Mouse (Mus musculus): ENCODE measurements around the gene Cavin4. TPM values are rescaled to one million over a fixed set of nuclear protein-coding genes. Genes with fewer than 3 reads are reported as not detected.
"Not testable (repeated sequence)": the region's sequence is repeated elsewhere in the genome, so short reads cannot be mapped to it uniquely, and the experiment has no call there.

Cavin4 gene
- polyA plus RNA-seq, 1 experiment from 2014 or later, result 0.05 TPM

GRCm38 (mm10) chr4:48677276-48677675, 14.0 kb downstream of the Cavin4 start:
- ATAC-seq, result no peak
- Histone ChIP-seq H3K9me3 (ENCODE audit: low read length) (no peaks in the 10 kb centered on the region), H3K27me3 (ENCODE audit: insufficient read depth, low read length) (no peaks in the 10 kb centered on the region), H3K36me3 (replicated peaks; ENCODE audit: insufficient read depth, low read length) (no peaks in the 10 kb centered on the region), H3K27ac (ENCODE audit: low read depth) (no peak overlapping the region), H3K4me1 (ENCODE audit: insufficient read depth) (no peaks in the 10 kb centered on the region), H3K4me3 (ENCODE audit: low read depth, low read length) (no peak overlapping the region), H3K4me2 (ENCODE audit: low read depth, low read length) (no peak overlapping the region), H3K9ac (replicated peaks) (no peak overlapping the region)
- no peak for DNase-seq
- 89% methylated on average over 8 of the region's 8 CpGs for WGBS (ENCODE audit: insufficient replicate concordance)
- TF ChIP-seq CTCF (IDR thresholded peaks at IDR 0.05; ENCODE audit: low read depth) (no peak), EP300 (IDR thresholded peaks at IDR 0.05; ENCODE audit: low read depth) (no peak)

GRCm38 (mm10) chr4:48677812-48678211, 14.5 kb downstream of the Cavin4 start:
- Histone ChIP-seq H3K9ac (replicated peaks) (no peak overlapping the region), H3K4me2 (ENCODE audit: low read depth, low read length) (no peak overlapping the region), H3K36me3 (replicated peaks; ENCODE audit: insufficient read depth, low read length) (no peaks in the 10 kb centered on the region), H3K27ac (ENCODE audit: low read depth) (no peak overlapping the region), H3K4me3 (ENCODE audit: low read depth, low read length) (no peak overlapping the region), H3K4me1 (ENCODE audit: insufficient read depth) (no peaks in the 10 kb centered on the region), H3K27me3 (ENCODE audit: insufficient read depth, low read length) (no peaks in the 10 kb centered on the region), H3K9me3 (ENCODE audit: low read length) (no peaks in the 10 kb centered on the region)
- 73% methylated on average over 2 of the region's 2 CpGs for WGBS (ENCODE audit: insufficient replicate concordance)
- ATAC-seq, result no peak
- no peak for TF ChIP-seq CTCF (IDR thresholded peaks at IDR 0.05; ENCODE audit: low read depth)
- DNase-seq, result no peak

GRCm38 (mm10) chr4:48678793-48679192, 15.5 kb downstream of the Cavin4 start:
- TF ChIP-seq EP300 (IDR thresholded peaks at IDR 0.05; ENCODE audit: low read depth) (no peak), CTCF (IDR thresholded peaks at IDR 0.05; ENCODE audit: low read depth) (no peak)
- DNase-seq (no peak), ATAC-seq (no peak)
- H3K4me3 ChIP-seq (ENCODE audit: low read depth, low read length), result no peak overlapping the region
- H3K27ac ChIP-seq (ENCODE audit: low read depth), result no peak overlapping the region
- no peaks in the 10 kb centered on the region for H3K36me3 ChIP-seq (replicated peaks; ENCODE audit: insufficient read depth, low read length)
- H3K4me1 ChIP-seq (ENCODE audit: insufficient read depth), result no peaks in the 10 kb centered on the region
- no peaks in the 10 kb centered on the region for H3K9me3 ChIP-seq (ENCODE audit: low read length)
- no peak overlapping the region for H3K9ac ChIP-seq (replicated peaks)
- 94% methylated on average over 9 of the region's 9 CpGs for WGBS (ENCODE audit: insufficient replicate concordance)
- no peak overlapping the region for H3K4me2 ChIP-seq (ENCODE audit: low read depth, low read length)
- H3K27me3 ChIP-seq (ENCODE audit: insufficient read depth, low read length), result no peaks in the 10 kb centered on the region

- peak; percentile 44; the same call in 1 of the 2 replicates for ATAC-seq
- not testable (repeated sequence) for H3K4me2 ChIP-seq (ENCODE audit: low read depth, low read length)
- WGBS (ENCODE audit: insufficient replicate concordance), result 48% methylated on average over 5 of the region's 6 CpGs
Measured at GRCm38 (mm10) chr4:48679728-48680127, 16.4 kb downstream of the Cavin4 start.

GRCm38 (mm10) chr4:48680214-48680613, 16.9 kb downstream of the Cavin4 start:
- H3K27ac ChIP-seq (ENCODE audit: low read depth), result no peak overlapping the region
- WGBS (ENCODE audit: insufficient replicate concordance), result 57% methylated on average over 7 of the region's 7 CpGs
- no peaks in the 10 kb centered on the region for H3K36me3 ChIP-seq (replicated peaks; ENCODE audit: insufficient read depth, low read length)
- no peak overlapping the region for H3K4me2 ChIP-seq (ENCODE audit: low read depth, low read length)
- no peaks in the 10 kb centered on the region for H3K9me3 ChIP-seq (ENCODE audit: low read length)
- H3K27me3 ChIP-seq (ENCODE audit: insufficient read depth, low read length), result no peaks in the 10 kb centered on the region
- ATAC-seq, result no peak
- H3K4me3 ChIP-seq (ENCODE audit: low read depth, low read length), result no peak overlapping the region
- H3K9ac ChIP-seq (replicated peaks), result no peak overlapping the region
- H3K4me1 ChIP-seq (ENCODE audit: insufficient read depth), result no peaks in the 10 kb centered on the region
- DNase-seq, result no peak
- TF ChIP-seq CTCF (IDR thresholded peaks at IDR 0.05; ENCODE audit: low read depth), result no peak
- no peak for TF ChIP-seq EP300 (IDR thresholded peaks at IDR 0.05; ENCODE audit: low read depth)

More at GRCm38 (mm10) chr4:48679728-48680127, 16.4 kb downstream of the Cavin4 start:
- H3K27me3 ChIP-seq (ENCODE audit: insufficient read depth, low read length); H3K36me3 ChIP-seq (replicated peaks; ENCODE audit: insufficient read depth, low read length); H3K27ac ChIP-seq (ENCODE audit: low read depth); H3K9ac ChIP-seq (replicated peaks); H3K4me1 ChIP-seq (ENCODE audit: insufficient read depth); DNase-seq; H3K9me3 ChIP-seq (ENCODE audit: low read length); H3K4me3 ChIP-seq (ENCODE audit: low read depth, low read length): not testable (repeated sequence)

DNA sequence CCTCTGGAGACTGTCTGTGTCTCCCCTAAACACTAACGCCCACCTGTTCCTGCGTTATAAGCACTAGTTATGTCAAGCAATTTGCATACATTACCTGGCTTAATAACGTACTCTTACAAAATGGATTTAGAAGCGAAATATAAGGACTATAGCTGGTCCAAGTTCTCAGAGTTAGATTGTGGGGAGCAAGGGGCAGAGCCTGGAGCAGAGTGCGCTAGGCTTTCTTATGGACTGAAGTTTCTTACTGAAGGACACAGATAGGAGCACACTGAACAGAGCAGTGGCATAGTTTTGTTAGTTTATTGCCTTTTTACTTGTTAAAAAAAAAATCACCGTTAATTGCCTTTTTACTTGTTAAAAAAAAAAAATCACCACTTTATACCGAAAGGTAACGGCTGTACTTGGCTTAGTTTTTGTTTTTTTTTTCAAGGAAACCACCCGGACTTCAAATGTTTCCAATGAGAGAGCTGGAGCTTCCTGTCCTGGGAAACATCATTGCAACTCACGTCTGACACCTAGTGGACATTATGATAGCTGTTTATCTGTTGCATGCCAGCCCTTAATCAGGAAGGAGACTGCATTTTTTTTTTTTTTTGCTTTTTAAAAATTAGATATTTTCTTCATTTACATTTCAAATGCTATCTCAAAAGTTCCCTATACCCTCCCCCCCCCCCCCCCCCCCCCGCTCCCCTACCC, 17.5 kb downstream of the Cavin4 start:
- H3K4me2 ChIP-seq (ENCODE audit: low read depth, low read length), result no peak overlapping the region
- H3K9ac ChIP-seq (replicated peaks), result no peak overlapping the region
- H3K27me3 ChIP-seq (ENCODE audit: insufficient read depth, low read length), result no peaks in the 10 kb centered on the region
- H3K36me3 ChIP-seq (replicated peaks; ENCODE audit: insufficient read depth, low read length), result no peaks in the 10 kb centered on the region
- WGBS (ENCODE audit: insufficient replicate concordance), result 32% methylated on average over 10 of the region's 11 CpGs
- no peak for ATAC-seq
- H3K27ac ChIP-seq (ENCODE audit: low read depth), result no peak overlapping the region
- peak; percentile 20 for DNase-seq
- no peaks in the 10 kb centered on the region for H3K9me3 ChIP-seq (ENCODE audit: low read length)
- TF ChIP-seq EP300 (IDR thresholded peaks at IDR 0.05; ENCODE audit: low read depth) (no peak), CTCF (IDR thresholded peaks at IDR 0.05; ENCODE audit: low read depth) (peak; percentile 77)
- no peaks in the 10 kb centered on the region for H3K4me1 ChIP-seq (ENCODE audit: insufficient read depth)
- H3K4me3 ChIP-seq (ENCODE audit: low read depth, low read length), result no peak overlapping the region

DNA sequence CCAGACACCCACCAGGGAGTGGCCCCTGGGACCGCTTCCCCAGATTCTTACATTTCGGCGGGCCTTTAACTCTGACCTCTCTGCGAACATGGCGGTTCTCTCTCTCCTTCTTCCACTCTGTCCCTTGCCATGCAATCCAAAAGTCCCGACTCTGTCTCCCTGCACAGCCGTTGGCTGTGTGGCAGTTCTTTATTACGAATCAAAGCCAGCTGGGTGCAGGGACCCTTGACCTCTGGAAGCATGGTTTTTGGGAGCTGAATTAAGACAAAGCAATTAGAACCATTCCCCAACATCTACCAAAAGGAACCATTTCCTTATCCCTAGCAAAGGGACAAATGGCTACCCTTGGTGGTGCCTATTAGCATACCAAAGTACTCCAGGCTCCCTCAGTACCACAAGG, 19.8 kb downstream of the Cavin4 start:
- DNase-seq (no peak), ATAC-seq (no peak)
- no peak overlapping the region for H3K4me2 ChIP-seq (ENCODE audit: low read depth, low read length)
- H3K36me3 ChIP-seq (replicated peaks; ENCODE audit: insufficient read depth, low read length), result no peaks in the 10 kb centered on the region
- H3K9me3 ChIP-seq (ENCODE audit: low read length), result no peaks in the 10 kb centered on the region
- H3K4me3 ChIP-seq (ENCODE audit: low read depth, low read length), result no peak overlapping the region
- no peak overlapping the region for H3K9ac ChIP-seq (replicated peaks)
- H3K27me3 ChIP-seq (ENCODE audit: insufficient read depth, low read length), result no peaks in the 10 kb centered on the region
- 84% methylated on average over 8 of the region's 8 CpGs for WGBS (ENCODE audit: insufficient replicate concordance)
- no peaks in the 10 kb centered on the region for H3K4me1 ChIP-seq (ENCODE audit: insufficient read depth)
- no peak for TF ChIP-seq CTCF (IDR thresholded peaks at IDR 0.05; ENCODE audit: low read depth)
- TF ChIP-seq EP300 (IDR thresholded peaks at IDR 0.05; ENCODE audit: low read depth), result no peak
- H3K27ac ChIP-seq (ENCODE audit: low read depth), result no peak overlapping the region

DNA sequence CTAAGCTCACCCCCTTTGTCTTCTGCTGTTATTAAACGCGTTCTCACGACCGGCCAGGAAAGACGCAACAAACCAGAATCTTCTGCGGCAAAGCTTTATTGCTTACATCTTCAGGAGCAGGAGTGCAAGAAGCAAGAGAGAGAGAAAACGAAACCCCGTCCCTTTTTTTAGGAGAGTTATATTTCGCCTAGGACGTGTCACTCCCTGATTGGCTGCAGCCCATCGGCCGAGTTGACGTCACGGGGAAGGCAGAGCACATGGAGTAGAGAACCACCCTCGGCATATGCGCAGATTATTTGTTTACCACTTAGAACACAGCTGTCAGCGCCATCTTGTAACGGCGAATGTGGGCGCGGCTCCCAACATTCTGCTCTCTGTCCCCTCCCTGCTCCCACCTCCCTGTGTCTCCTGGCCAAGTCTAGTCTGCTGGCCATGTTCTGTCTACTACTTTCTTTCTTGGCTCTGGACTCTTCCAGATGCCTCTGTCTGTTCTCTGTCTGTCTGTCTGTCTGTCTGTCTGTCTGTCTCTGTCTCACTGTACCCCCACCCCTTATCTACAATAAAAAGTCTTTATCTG, 20.4 kb downstream of the Cavin4 start:
- WGBS (ENCODE audit: insufficient replicate concordance), result 89% methylated on average over 15 of the region's 21 CpGs
- H3K27me3 ChIP-seq (ENCODE audit: insufficient read depth, low read length); ATAC-seq; H3K36me3 ChIP-seq (replicated peaks; ENCODE audit: insufficient read depth, low read length); H3K27ac ChIP-seq (ENCODE audit: low read depth); H3K4me3 ChIP-seq (ENCODE audit: low read depth, low read length); DNase-seq; H3K9ac ChIP-seq (replicated peaks); H3K4me1 ChIP-seq (ENCODE audit: insufficient read depth); H3K9me3 ChIP-seq (ENCODE audit: low read length); H3K4me2 ChIP-seq (ENCODE audit: low read depth, low read length): not testable (repeated sequence)

All from liver, postnatal 0 days (tissue).